Comparison of ENCODE assay signal across 8 mouse cellular contexts in the genomic region with DNA sequence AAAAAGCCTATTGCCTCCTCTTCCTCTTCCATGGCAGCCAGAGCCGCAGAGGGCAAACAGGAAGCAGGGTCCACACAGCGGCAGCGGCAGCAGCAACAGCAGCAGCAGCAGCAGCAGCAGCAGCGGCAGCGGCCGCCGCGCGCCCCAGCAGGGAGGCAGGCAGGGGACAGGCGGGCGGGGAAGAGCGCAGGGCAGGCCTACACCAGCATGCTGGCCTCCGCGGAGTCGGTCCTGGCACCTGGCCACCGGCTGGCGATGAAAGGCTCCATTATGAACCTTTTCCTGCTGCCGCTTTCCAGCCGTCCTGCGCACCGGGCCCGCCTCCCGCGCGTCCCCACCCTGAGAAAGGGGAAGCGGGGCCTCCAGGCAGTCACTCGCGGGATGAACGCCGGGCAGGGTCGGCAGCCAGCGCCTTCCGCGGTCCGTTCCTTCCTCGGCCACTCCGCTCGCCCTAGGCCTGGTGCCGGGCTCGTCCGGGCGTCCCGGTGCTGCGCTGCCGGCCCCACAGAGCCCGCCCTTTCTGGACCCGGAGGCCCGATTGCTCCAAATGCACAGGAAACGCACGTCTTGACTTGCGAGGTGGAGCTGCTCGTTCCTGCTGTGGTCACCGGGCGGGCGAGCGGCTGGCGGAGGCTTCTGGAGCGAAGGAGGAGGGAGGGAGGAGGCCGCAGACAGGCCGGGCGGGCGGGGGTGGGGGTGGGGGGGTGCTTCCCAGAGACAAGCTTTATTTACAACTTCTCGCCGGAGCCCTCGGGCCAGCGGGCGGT.
DNase-seq lines count a peak whose midpoint lies in the region; ATAC-seq and TF ChIP-seq lines count a peak whose summit lies in the region.

No protein-coding gene starts in this region.

- peak overlapping the region; percentile 95 for H3K27ac ChIP-seq in hindbrain, embryonic 15.5 days (replicated peaks)
- peak overlapping the region; percentile 78 for H3K27ac ChIP-seq in left cerebral cortex, adult 2 months
- H3K27ac ChIP-seq in macrophage: peak overlapping the region; percentile 74

- peak; percentile 69 for ATAC-seq in hindbrain, embryonic 15.5 days (ENCODE audit: low FRiP score, low read depth)

- TF ChIP-seq CTCF in left cerebral cortex, adult 2 months (IDR thresholded peaks at IDR 0.05): no peak

- H3K9ac ChIP-seq in hindbrain, embryonic 15.5 days: peak overlapping the region; percentile 80

- H3K9me3 ChIP-seq in hindbrain, embryonic 15.5 days: no peaks in the 10 kb centered on the region

- peaks cover 93% of the 10 kb centered on the region for H3K79me2 ChIP-seq in macrophage (ENCODE audit: inconsistent target)

- H3K36me3 ChIP-seq in hindbrain, embryonic 15.5 days: no peaks in the 10 kb centered on the region
- no peaks in the 10 kb centered on the region for H3K36me3 ChIP-seq in macrophage (ENCODE audit: inconsistent target)

- H3K27me3 ChIP-seq in hindbrain, embryonic 15.5 days: no peaks in the 10 kb centered on the region

- peaks cover 55% of the 10 kb centered on the region for H3K4me1 ChIP-seq in hindbrain, embryonic 15.5 days (replicated peaks)

- under 1% methylated on average over 59 of the region's 67 CpGs for WGBS in hindbrain, embryonic 15.5 days
- 1% methylated on average over 58 of the region's 67 CpGs for WGBS in macrophage (ENCODE audit: missing documents)

- DNase-seq in Muller cell, postnatal 12 days (ENCODE audit: inconsistent ontology term): peak; percentile 95
- DNase-seq in cerebellum, postnatal 10 days: peak; percentile 93
- peak; percentile 82 for DNase-seq in gastrocnemius, adult 18-20 months (ENCODE audit: low spot score)
- DNase-seq in left cerebral cortex, adult 2 months (ENCODE audit: extremely low spot score in 1 of 2, low spot score in 2 of 2): peak; percentile 81 to 82
- peak; percentile 45 for DNase-seq in retina, postnatal 7 days (ENCODE audit: low read depth, low spot score)
- peak; percentile 80 for DNase-seq in urinary bladder, adult 2 months (ENCODE audit: low spot score)

- peak overlapping the region; percentile 64 for H3K4me3 ChIP-seq in hindbrain, embryonic 15.5 days
- H3K4me3 ChIP-seq in left cerebral cortex, adult 2 months: peak overlapping the region; percentile 55
- H3K4me3 ChIP-seq in macrophage (ENCODE audit: inconsistent target): peak overlapping the region; percentile 52

- H3K4me2 ChIP-seq in hindbrain, embryonic 15.5 days: peak overlapping the region; percentile 91

- intact Hi-C loops in left cerebral cortex, adult 2 months (cut with DNase I): loop anchor here (1.0 kb wide), 1 partner anchor 38 kb away; no protein-coding TSS in a partner anchor

Comparison
In these comparisons a context has a peak if more than half of its experiments do, and no peak if none do; other contexts are left out.
1. Peak in every context shown above with its lines: DNase-seq, ATAC-seq, H3K4me3 ChIP-seq and H3K27ac ChIP-seq.
2. DNase-seq: peak in every context shown above with its lines; median percentile 95 in Muller cell, postnatal 12 days; 93 in cerebellum, postnatal 10 days; 82 in gastrocnemius, adult 18-20 months; 82 in left cerebral cortex, adult 2 months; 80 in urinary bladder, adult 2 months; 45 in retina, postnatal 7 days.